Mouse (Mus musculus): ENCODE results near the gene Opalin. TPM values are rescaled to one million over a fixed set of nuclear protein-coding genes. Genes with fewer than 3 reads are reported as not detected.

Gene Opalin
- polyA plus RNA-seq (2012; rRNA removed): 0.08 TPM in 1 of 2 replicates, not detected in the other

GRCm38 (mm10) chr19:41076906-41077305 lies at the start of gene Opalin:
Gene Opalin, minus strand, starts transcription at chr19:41077113.
- TF ChIP-seq CTCF (IDR thresholded peaks at IDR 0.05; ENCODE audit: borderline replicate concordance, extremely low read depth, insufficient read depth, insufficient read length) (no peak), POLR2A (IDR thresholded peaks at IDR 0.05; ENCODE audit: borderline replicate concordance, extremely low read depth, insufficient read depth, insufficient read length, poor library complexity, severe bottlenecking) (no peak)
- DNase-seq (ENCODE audit: low read depth): peak; percentile 50

- DNase-seq (ENCODE audit: low read depth): peak; percentile 14
- TF ChIP-seq CTCF (IDR thresholded peaks at IDR 0.05; ENCODE audit: borderline replicate concordance, extremely low read depth, insufficient read depth, insufficient read length) (no peak), POLR2A (IDR thresholded peaks at IDR 0.05; ENCODE audit: borderline replicate concordance, extremely low read depth, insufficient read depth, insufficient read length, poor library complexity, severe bottlenecking) (no peak)
Measured at GRCm38 (mm10) chr19:41123009-41123408, 46.1 kb upstream of the Opalin start.

- DNase-seq (ENCODE audit: low read depth): peak; percentile 64
Measured at GRCm38 (mm10) chr19:41119924-41120323, 43.0 kb upstream of the Opalin start.

GRCm38 (mm10) chr19:41118346-41118745 lies 41.4 kb upstream of the Opalin start:
- peak; percentile 18 for DNase-seq (ENCODE audit: low read depth)

More at GRCm38 (mm10) chr19:41119924-41120323, 43.0 kb upstream of the Opalin start:
- no peak for TF ChIP-seq CTCF (IDR thresholded peaks at IDR 0.05; ENCODE audit: borderline replicate concordance, extremely low read depth, insufficient read depth, insufficient read length)
- no peak for TF ChIP-seq POLR2A (IDR thresholded peaks at IDR 0.05; ENCODE audit: borderline replicate concordance, extremely low read depth, insufficient read depth, insufficient read length, poor library complexity, severe bottlenecking)

GRCm38 (mm10) chr19:41117334-41117733 lies 40.4 kb upstream of the Opalin start:
- DNase-seq (ENCODE audit: low read depth): peak; percentile 78
- no peak for TF ChIP-seq POLR2A (IDR thresholded peaks at IDR 0.05; ENCODE audit: borderline replicate concordance, extremely low read depth, insufficient read depth, insufficient read length, poor library complexity, severe bottlenecking)
- TF ChIP-seq CTCF (IDR thresholded peaks at IDR 0.05; ENCODE audit: borderline replicate concordance, extremely low read depth, insufficient read depth, insufficient read length): no peak

More at GRCm38 (mm10) chr19:41118346-41118745, 41.4 kb upstream of the Opalin start:
- no peak for TF ChIP-seq POLR2A (IDR thresholded peaks at IDR 0.05; ENCODE audit: borderline replicate concordance, extremely low read depth, insufficient read depth, insufficient read length, poor library complexity, severe bottlenecking)
- TF ChIP-seq CTCF (IDR thresholded peaks at IDR 0.05; ENCODE audit: borderline replicate concordance, extremely low read depth, insufficient read depth, insufficient read length): no peak

- DNase-seq (ENCODE audit: low read depth): peak; percentile 75
- TF ChIP-seq POLR2A (IDR thresholded peaks at IDR 0.05; ENCODE audit: borderline replicate concordance, extremely low read depth, insufficient read depth, insufficient read length, poor library complexity, severe bottlenecking) (no peak), CTCF (IDR thresholded peaks at IDR 0.05; ENCODE audit: borderline replicate concordance, extremely low read depth, insufficient read depth, insufficient read length) (no peak)
Measured at GRCm38 (mm10) chr19:41114611-41115010, 37.7 kb upstream of the Opalin start.

GRCm38 (mm10) chr19:41113911-41114531 lies 37.1 kb upstream of the Opalin start:
- DNase-seq (ENCODE audit: low read depth): peak; percentile 83
- TF ChIP-seq CTCF (IDR thresholded peaks at IDR 0.05; ENCODE audit: borderline replicate concordance, extremely low read depth, insufficient read depth, insufficient read length): no peak
- no peak for TF ChIP-seq POLR2A (IDR thresholded peaks at IDR 0.05; ENCODE audit: borderline replicate concordance, extremely low read depth, insufficient read depth, insufficient read length, poor library complexity, severe bottlenecking)

GRCm38 (mm10) chr19:41112609-41113008 lies 35.7 kb upstream of the Opalin start:
- peak; percentile 57 for DNase-seq (ENCODE audit: low read depth)
- TF ChIP-seq POLR2A (IDR thresholded peaks at IDR 0.05; ENCODE audit: borderline replicate concordance, extremely low read depth, insufficient read depth, insufficient read length, poor library complexity, severe bottlenecking): no peak
- no peak for TF ChIP-seq CTCF (IDR thresholded peaks at IDR 0.05; ENCODE audit: borderline replicate concordance, extremely low read depth, insufficient read depth, insufficient read length)

GRCm38 (mm10) chr19:41109991-41110390 lies 33.1 kb upstream of the Opalin start:
- DNase-seq (ENCODE audit: low read depth): no peak
- no peak for TF ChIP-seq CTCF (IDR thresholded peaks at IDR 0.05; ENCODE audit: borderline replicate concordance, extremely low read depth, insufficient read depth, insufficient read length)
- no peak for TF ChIP-seq POLR2A (IDR thresholded peaks at IDR 0.05; ENCODE audit: borderline replicate concordance, extremely low read depth, insufficient read depth, insufficient read length, poor library complexity, severe bottlenecking)

- TF ChIP-seq POLR2A (IDR thresholded peaks at IDR 0.05; ENCODE audit: borderline replicate concordance, extremely low read depth, insufficient read depth, insufficient read length, poor library complexity, severe bottlenecking): no peak
- TF ChIP-seq CTCF (IDR thresholded peaks at IDR 0.05; ENCODE audit: borderline replicate concordance, extremely low read depth, insufficient read depth, insufficient read length): no peak
- DNase-seq (ENCODE audit: low read depth): peak; percentile 96
Measured at GRCm38 (mm10) chr19:41109496-41109895, 32.6 kb upstream of the Opalin start.

- peak; percentile 62 for DNase-seq (ENCODE audit: low read depth)
- TF ChIP-seq POLR2A (IDR thresholded peaks at IDR 0.05; ENCODE audit: borderline replicate concordance, extremely low read depth, insufficient read depth, insufficient read length, poor library complexity, severe bottlenecking): no peak
- no peak for TF ChIP-seq CTCF (IDR thresholded peaks at IDR 0.05; ENCODE audit: borderline replicate concordance, extremely low read depth, insufficient read depth, insufficient read length)
Measured at GRCm38 (mm10) chr19:41108666-41109065, 31.8 kb upstream of the Opalin start.

GRCm38 (mm10) chr19:41107530-41107929 lies 30.6 kb upstream of the Opalin start:
- no peak for DNase-seq (ENCODE audit: low read depth)

More at GRCm38 (mm10) chr19:41107530-41107929, 30.6 kb upstream of the Opalin start:
- TF ChIP-seq POLR2A (IDR thresholded peaks at IDR 0.05; ENCODE audit: borderline replicate concordance, extremely low read depth, insufficient read depth, insufficient read length, poor library complexity, severe bottlenecking): no peak
- no peak for TF ChIP-seq CTCF (IDR thresholded peaks at IDR 0.05; ENCODE audit: borderline replicate concordance, extremely low read depth, insufficient read depth, insufficient read length)

All from brain, embryonic 14.5 days (tissue).